Mouse (Mus musculus) limb, embryonic 14.5 days (tissue): ENCODE results near the gene Ncoa5. TPM values are rescaled to one million over a fixed set of nuclear protein-coding genes. Genes with fewer than 3 reads are reported as not detected.

Experiments used
- ATAC-seq: fragments of 200-750 bp; cut with Nextera tagmentation; 2 replicates; pipeline ENCODE4 v1.8.0; 2017; ENCODE audit warnings: low read depth, moderate number of reproducible peaks, moderate TSS enrichment; ENCODE audit not compliant: low FRiP score
- DNase-seq: peaks from one replicate; pipeline ENCODE4 v3.0.0-alpha.2; 2015; ENCODE audit warnings: low spot score
- H3K27ac ChIP-seq: fragments of 300-500 bp; sonication (generic); replicated peaks from 2 replicates; pipeline ENCODE4 v1.5.1; 2014; ENCODE audit warnings: low read depth, mild to moderate bottlenecking, low read length, moderate library complexity, mixed read lengths
- H3K27me3 ChIP-seq: fragments of 300-500 bp; sonication (generic); 2 replicates; pipeline ENCODE4 v1.6.1; 2014; ENCODE audit warnings: low read length, mixed read lengths; ENCODE audit not compliant: control insufficient read depth, insufficient read depth
- H3K36me3 ChIP-seq: fragments of 300-500 bp; sonication (generic); 2 replicates; pipeline ENCODE4 v1.6.1; 2014; ENCODE audit warnings: mild to moderate bottlenecking, low read length, moderate library complexity, mixed read lengths; ENCODE audit not compliant: control insufficient read depth, insufficient read depth
- H3K4me1 ChIP-seq: fragments of 300-500 bp; sonication (generic); 2 replicates; pipeline ENCODE4 v1.6.1; 2014; ENCODE audit warnings: antibody characterized with exemption, low read length, mixed read lengths; ENCODE audit not compliant: control insufficient read depth, insufficient read depth
- H3K4me2 ChIP-seq: fragments of 300-500 bp; sonication (generic); replicated peaks from 2 replicates; pipeline ENCODE4 v1.6.1; 2014; ENCODE audit warnings: low read depth, mild to moderate bottlenecking, low read length, moderate library complexity; ENCODE audit not compliant: severe bottlenecking
- H3K4me3 ChIP-seq: fragments of 300-500 bp; sonication (generic); replicated peaks from 2 replicates; pipeline ENCODE4 v1.5.1; 2014; ENCODE audit warnings: low read length
- H3K9ac ChIP-seq: fragments of 300-500 bp; sonication (generic); 2 replicates; pipeline ENCODE4 v1.6.1; 2014; ENCODE audit warnings: mild to moderate bottlenecking, low read depth, low read length, moderate library complexity; ENCODE audit not compliant: severe bottlenecking
- H3K9me3 ChIP-seq: fragments of 300-500 bp; sonication (generic); 2 replicates; pipeline ENCODE4 v1.6.1; 2016; ENCODE audit warnings: low read length; ENCODE audit not compliant: control insufficient read depth
- POLR2A ChIP-seq: fragments of 200-500 bp; IDR thresholded peaks from 2 replicates; pipeline ENCODE4 v1.8.0; 2012; ENCODE audit warnings: inconsistent platforms, mild to moderate bottlenecking, moderate library complexity, borderline replicate concordance; ENCODE audit not compliant: insufficient read depth, insufficient read length; ENCODE audit errors: extremely low read depth
- WGBS: fragments of 180-500 bp; shearing (Covaris S2); extraction: QIAGEN DNeasy Blood & Tissue Kit; methylation state at CpG from one replicate; pipeline ENCODE4 v1.1.7; 2014; 5-methylcytosine and 5-hydroxymethylcytosine counted together
- polyA plus RNA-seq, 2 experiments: library from polyadenylated mRNA; depleted of rRNA in 1 of 2; stranded (reverse) in 1 of 2; unstranded in 1 of 2; fragments of >200 nt; fragmentation: Nextera tagmentation in 1 of 2; extraction: Ambion mirVana in 1 of 2; gene quantifications; 2 replicates each; pipeline versions ENCODE4 v1.2.1 to v1.2.3; 2012 to 2014

Ncoa5 gene
- polyA plus RNA-seq, 2 experiments, result 58.7 to 77.3 TPM

DNA sequence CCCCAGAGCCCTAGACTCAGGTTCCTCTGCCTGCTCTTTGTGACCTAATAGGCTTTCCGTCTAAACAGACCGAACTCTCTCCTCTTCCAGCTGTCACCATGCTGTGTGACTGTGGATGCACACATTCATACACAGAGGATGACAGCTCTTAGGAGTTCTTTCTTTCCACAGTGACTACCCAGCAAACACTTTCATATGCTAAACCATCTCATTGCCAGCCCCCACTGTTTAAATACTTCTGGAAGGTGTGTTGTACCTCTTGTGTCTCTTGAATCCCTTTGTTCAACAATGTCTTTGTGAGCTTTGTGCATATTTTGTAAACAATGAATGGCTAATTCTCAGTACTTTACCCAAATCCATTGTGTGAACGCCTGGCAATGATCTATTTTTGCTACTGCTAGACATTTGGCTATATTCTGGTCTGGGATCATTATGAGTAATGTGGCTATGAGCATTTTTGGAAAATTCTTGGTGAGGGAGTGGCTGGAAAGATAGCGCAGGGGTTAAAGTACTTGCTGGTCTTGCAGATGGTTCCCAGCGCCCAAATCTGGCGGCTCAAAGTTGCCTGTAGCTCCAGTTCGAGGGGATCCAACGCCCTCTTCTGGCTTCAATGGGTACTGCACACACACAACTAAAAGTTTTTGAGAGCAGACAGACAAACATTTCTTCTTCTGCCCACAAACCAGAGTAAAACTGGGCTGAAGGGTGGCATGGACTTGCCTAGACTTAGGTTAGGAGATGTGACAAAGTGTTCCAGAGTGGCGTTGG is 76.9 kb downstream of the Ncoa5 start:
- no peak overlapping the region for H3K9ac ChIP-seq
- H3K27ac ChIP-seq, result no peak overlapping the region
- DNase-seq (no peak), ATAC-seq (no peak)
- no peak overlapping the region for H3K4me3 ChIP-seq
- H3K4me2 ChIP-seq, result no peak overlapping the region
- 71% methylated on average over 9 of the region's 9 CpGs for WGBS
- H3K36me3 ChIP-seq, result no peaks in the 10 kb centered on the region
- 0 out of 2 replicates have a peak, but pooled peaks cover 4% of the 10 kb centered on the region for H3K27me3 ChIP-seq
- no peak for TF ChIP-seq POLR2A
- no peaks in the 10 kb centered on the region for H3K9me3 ChIP-seq
- no peaks in the 10 kb centered on the region for H3K4me1 ChIP-seq

DNA sequence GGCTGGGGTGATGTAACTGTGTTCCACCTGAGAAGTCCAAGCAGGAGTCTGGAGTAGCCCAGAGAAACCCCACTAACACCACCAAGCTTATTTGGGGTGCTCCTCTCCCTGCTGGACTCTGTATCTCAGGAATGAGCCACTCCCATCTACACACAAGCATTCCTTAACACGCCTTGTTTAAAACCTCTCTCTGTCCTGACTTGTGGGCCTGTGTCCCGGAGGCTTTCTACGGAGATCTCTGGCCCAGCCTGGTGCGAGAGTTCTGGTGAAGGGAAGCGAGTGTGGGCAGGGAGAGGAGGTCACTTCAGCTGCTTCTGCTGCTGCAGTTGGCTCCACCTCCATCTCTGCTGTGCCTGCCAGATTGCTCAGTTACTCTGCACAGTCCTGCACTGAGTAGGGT is 78.5 kb downstream of the Ncoa5 start:
- Histone ChIP-seq H3K9ac (no peak overlapping the region), H3K36me3 (no peaks in the 10 kb centered on the region), H3K4me1 (no peaks in the 10 kb centered on the region), H3K4me3 (no peak overlapping the region), H3K9me3 (no peaks in the 10 kb centered on the region), H3K27ac (no peak overlapping the region), H3K27me3 (peaks cover 18% of the 10 kb centered on the region), H3K4me2 (no peak overlapping the region)
- WGBS, result 54% methylated on average over 5 of the region's 5 CpGs
- TF ChIP-seq POLR2A, result no peak
- DNase-seq, result no peak
- no peak for ATAC-seq

DNA sequence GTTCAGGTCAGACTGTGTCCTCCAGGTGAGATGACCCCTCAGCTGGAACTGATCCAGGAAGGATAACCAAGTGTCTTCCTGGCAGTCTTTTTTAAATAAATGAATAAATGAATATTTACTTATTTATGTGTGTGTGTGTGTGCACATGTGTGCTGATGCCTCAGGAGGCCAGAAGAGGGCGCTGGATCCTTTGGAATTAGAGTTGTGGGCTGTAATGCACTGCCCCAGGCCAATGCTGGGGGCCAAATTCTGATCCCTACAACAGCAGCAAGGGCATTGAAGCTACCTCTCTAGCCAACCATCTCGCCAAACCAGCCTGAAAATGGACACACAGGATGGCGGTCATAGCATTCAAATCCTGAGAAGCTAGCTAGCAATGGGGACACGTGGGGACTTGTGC is 78.9 kb downstream of the Ncoa5 start:
- H3K27ac ChIP-seq, result no peak overlapping the region
- no peak overlapping the region for H3K9ac ChIP-seq
- no peak for TF ChIP-seq POLR2A
- DNase-seq (no peak), ATAC-seq (no peak)
- H3K4me3 ChIP-seq, result no peak overlapping the region
- peaks cover 23% of the 10 kb centered on the region for H3K27me3 ChIP-seq
- H3K4me2 ChIP-seq, result no peak overlapping the region
- H3K36me3 ChIP-seq, result no peaks in the 10 kb centered on the region
- H3K9me3 ChIP-seq, result no peaks in the 10 kb centered on the region
- H3K4me1 ChIP-seq, result no peaks in the 10 kb centered on the region
- WGBS, result 65% methylated on average over 4 of the region's 4 CpGs

GRCm38 (mm10) chr2:164953224-164953623 is 81.4 kb downstream of the Ncoa5 start:
- Histone ChIP-seq H3K4me2 (peak overlapping the region; percentile 26; the same call in 1 of the 2 replicates), H3K4me1 (peaks cover 5% of the 10 kb centered on the region), H3K9ac (no peak overlapping the region), H3K4me3 (no peak overlapping the region), H3K27me3 (peaks cover 48% of the 10 kb centered on the region), H3K9me3 (no peaks in the 10 kb centered on the region), H3K36me3 (no peaks in the 10 kb centered on the region), H3K27ac (no peak overlapping the region)
- ATAC-seq (peak; percentile 67), DNase-seq (peak; percentile 80)
- WGBS, result under 1% methylated on average over 21 of the region's 21 CpGs
- TF ChIP-seq POLR2A, result no peak

- no peak for DNase-seq
- ATAC-seq, result no peak
- Histone ChIP-seq H3K36me3 (no peaks in the 10 kb centered on the region), H3K4me3 (no peak overlapping the region), H3K4me1 (peaks cover 11% of the 10 kb centered on the region), H3K27me3 (peaks cover 50% of the 10 kb centered on the region), H3K4me2 (no peak overlapping the region), H3K9ac (no peak overlapping the region), H3K27ac (no peak overlapping the region), H3K9me3 (no peaks in the 10 kb centered on the region)
- no peak for TF ChIP-seq POLR2A
- 41% methylated on average over 13 of the region's 13 CpGs for WGBS
Observed at GRCm38 (mm10) chr2:164952448-164952847, 82.2 kb downstream of the Ncoa5 start.
